Mouse (Mus musculus): ENCODE results near the gene Tubg1. TPM values are rescaled to one million over a fixed set of nuclear protein-coding genes. Genes with fewer than 3 reads are reported as not detected.
"Not testable (repeated sequence)": the region's sequence is repeated elsewhere in the genome, so short reads cannot be mapped to it uniquely, and the experiment has no call there.

Tubg1 gene
- total and polyA plus RNA-seq, 2 experiments from 2014 or later = 39.4 to 47.4 TPM

DNA sequence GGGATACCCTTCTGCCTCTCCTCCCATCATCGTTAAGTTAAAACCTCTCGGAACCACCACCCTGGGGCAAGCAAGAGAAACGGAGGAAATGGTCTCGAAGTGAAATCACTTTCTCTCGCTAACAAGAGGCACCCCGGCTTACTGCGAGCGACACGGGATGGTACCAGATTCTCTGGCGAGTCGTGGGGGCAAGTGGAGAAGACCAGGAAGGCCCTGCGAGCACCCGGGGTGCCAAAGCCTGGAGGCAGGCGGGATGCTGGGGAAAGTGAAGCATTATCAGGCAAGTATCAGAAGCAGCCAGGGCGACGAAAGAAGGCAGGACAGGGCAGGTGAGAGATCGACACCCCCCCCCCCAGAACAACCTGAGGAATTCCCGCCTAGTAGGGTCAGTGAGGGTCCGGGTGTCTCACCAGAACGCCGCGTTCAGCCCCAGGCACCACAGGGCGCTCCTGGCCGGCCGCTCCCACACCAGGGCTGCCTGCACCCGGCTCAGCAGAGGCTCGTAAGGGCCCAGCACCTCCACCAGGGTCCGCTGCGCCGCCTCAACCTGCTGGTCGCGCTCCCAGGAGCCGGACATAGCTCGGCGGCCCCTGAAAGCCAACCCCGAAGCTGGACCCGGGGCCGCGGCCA lies 492 bp upstream of the Tubg1 start:
- peak; percentile 73 for ATAC-seq (ENCODE audit: insufficient read depth, low read depth)
- under 1% methylated on average over 34 of the region's 39 CpGs for WGBS
- TF ChIP-seq CTCF (IDR thresholded peaks at IDR 0.05; ENCODE audit: low read depth) (peak; percentile 25), EP300 (IDR thresholded peaks at IDR 0.05; ENCODE audit: low read depth) (no peak)
- peak overlapping the region; percentile 84 for H3K4me2 ChIP-seq (ENCODE audit: low read depth, low read length)
- peak overlapping the region; percentile 88 for H3K9ac ChIP-seq (replicated peaks; ENCODE audit: low read depth, low read length)
- H3K36me3 ChIP-seq (replicated peaks; ENCODE audit: control insufficient read depth, insufficient read depth, low read length) = peaks cover 18% of the 10 kb centered on the region
- peak overlapping the region; percentile 89 for H3K27ac ChIP-seq (ENCODE audit: low read depth)
- H3K4me3 ChIP-seq (ENCODE audit: low read depth, low read length) = peak overlapping the region; percentile 74
- H3K9me3 ChIP-seq (replicated peaks; ENCODE audit: control insufficient read depth, low read length) = no peaks in the 10 kb centered on the region
- peaks cover 24% of the 10 kb centered on the region for H3K4me1 ChIP-seq (ENCODE audit: control insufficient read depth, insufficient read depth)
- no peaks in the 10 kb centered on the region for H3K27me3 ChIP-seq (ENCODE audit: control insufficient read depth, insufficient read depth, low read length)
- DNase-seq (ENCODE audit: low spot score) = no peak

DNA sequence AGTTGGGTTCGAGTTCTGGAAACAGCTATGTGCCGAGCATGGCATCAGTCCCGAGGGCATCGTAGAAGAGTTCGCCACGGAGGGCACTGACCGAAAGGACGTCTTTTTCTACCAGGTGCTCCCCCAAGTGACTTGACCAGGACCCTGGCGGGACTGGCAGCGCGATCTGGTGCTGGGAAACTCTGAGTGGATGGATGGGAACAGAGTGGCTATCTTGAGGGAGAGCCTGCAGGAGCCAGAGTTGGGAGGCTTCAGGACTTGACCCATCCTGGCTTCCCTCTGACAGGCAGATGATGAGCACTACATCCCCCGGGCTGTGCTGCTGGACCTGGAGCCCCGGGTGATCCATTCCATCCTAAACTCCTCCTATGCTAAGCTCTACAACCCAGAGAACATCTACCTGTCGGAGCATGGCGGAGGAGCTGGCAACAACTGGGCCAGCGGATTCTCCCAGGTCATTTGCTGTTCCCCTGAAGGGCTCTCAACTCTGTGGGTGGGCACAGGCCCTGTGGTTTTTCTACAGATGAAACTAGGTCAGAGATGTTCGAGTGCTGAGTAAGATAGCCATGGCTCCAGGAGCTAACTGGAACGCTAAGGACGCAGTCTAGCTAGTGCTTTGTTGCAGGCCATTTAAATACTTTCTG lies 929 bp downstream of the Tubg1 start:
- H3K4me2 ChIP-seq (ENCODE audit: low read depth, low read length) = peak overlapping the region; percentile 73
- H3K36me3 ChIP-seq (replicated peaks; ENCODE audit: control insufficient read depth, insufficient read depth, low read length) = peaks cover 24% of the 10 kb centered on the region
- no peak for ATAC-seq (ENCODE audit: insufficient read depth, low read depth)
- no peak for DNase-seq (ENCODE audit: low spot score)
- H3K4me1 ChIP-seq (ENCODE audit: control insufficient read depth, insufficient read depth) = peaks cover 24% of the 10 kb centered on the region
- peak overlapping the region; percentile 74 for H3K4me3 ChIP-seq (ENCODE audit: low read depth, low read length)
- no peak for TF ChIP-seq CTCF (IDR thresholded peaks at IDR 0.05; ENCODE audit: low read depth)
- no peak for TF ChIP-seq EP300 (IDR thresholded peaks at IDR 0.05; ENCODE audit: low read depth)
- H3K27me3 ChIP-seq (ENCODE audit: control insufficient read depth, insufficient read depth, low read length) = no peaks in the 10 kb centered on the region
- H3K27ac ChIP-seq (ENCODE audit: low read depth) = peak overlapping the region; percentile 81
- peak overlapping the region; percentile 55 for H3K9ac ChIP-seq (replicated peaks; ENCODE audit: low read depth, low read length)
- H3K9me3 ChIP-seq (replicated peaks; ENCODE audit: control insufficient read depth, low read length) = no peaks in the 10 kb centered on the region
- 19% methylated on average over 19 of the region's 19 CpGs for WGBS

DNA sequence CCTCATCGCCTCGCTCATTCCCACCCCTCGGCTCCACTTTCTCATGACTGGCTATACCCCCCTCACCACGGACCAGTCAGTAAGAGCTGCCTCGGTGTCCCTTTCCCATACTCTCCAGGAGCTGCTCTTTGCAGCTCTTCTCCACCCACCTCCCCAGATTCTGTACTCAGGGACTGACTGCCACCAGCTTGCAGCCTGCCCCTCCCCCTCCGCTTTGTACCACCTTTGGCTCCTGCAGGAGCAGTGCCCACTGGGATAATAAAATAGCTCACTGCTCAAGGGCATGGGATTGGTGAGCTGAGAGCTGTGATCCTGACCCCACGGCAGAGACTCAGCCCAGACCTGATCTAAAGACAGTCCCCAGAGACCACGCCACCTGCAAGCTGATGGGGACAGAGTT lies 4.8 kb downstream of the Tubg1 start:
- WGBS = 95% methylated on average over 8 of the region's 8 CpGs
- not testable (repeated sequence) for H3K4me3 ChIP-seq (ENCODE audit: low read depth, low read length); ATAC-seq (ENCODE audit: insufficient read depth, low read depth); DNase-seq (ENCODE audit: low spot score); H3K4me1 ChIP-seq (ENCODE audit: control insufficient read depth, insufficient read depth); H3K27me3 ChIP-seq (ENCODE audit: control insufficient read depth, insufficient read depth, low read length); H3K9ac ChIP-seq (replicated peaks; ENCODE audit: low read depth, low read length); H3K9me3 ChIP-seq (replicated peaks; ENCODE audit: control insufficient read depth, low read length); H3K27ac ChIP-seq (ENCODE audit: low read depth); H3K4me2 ChIP-seq (ENCODE audit: low read depth, low read length)
- H3K36me3 ChIP-seq (replicated peaks; ENCODE audit: control insufficient read depth, insufficient read depth, low read length) = peaks cover 36% of the 10 kb centered on the region

DNA sequence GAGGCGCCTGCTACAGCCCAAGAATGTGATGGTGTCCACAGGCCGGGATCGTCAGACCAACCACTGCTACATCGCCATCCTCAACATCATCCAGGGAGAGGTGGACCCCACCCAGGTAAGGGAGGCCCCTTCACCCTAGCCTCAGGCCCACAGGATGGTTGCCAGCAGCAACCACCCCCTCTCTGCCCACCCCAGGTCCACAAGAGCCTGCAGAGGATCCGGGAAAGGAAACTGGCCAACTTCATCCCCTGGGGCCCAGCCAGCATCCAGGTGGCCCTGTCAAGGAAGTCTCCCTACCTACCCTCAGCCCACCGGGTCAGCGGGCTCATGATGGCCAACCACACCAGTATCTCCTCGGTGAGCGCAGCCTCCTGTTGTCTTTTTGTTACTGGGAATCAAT lies 5.3 kb downstream of the Tubg1 start:
- H3K27me3 ChIP-seq (ENCODE audit: control insufficient read depth, insufficient read depth, low read length); H3K4me2 ChIP-seq (ENCODE audit: low read depth, low read length); H3K9ac ChIP-seq (replicated peaks; ENCODE audit: low read depth, low read length); H3K4me1 ChIP-seq (ENCODE audit: control insufficient read depth, insufficient read depth); DNase-seq (ENCODE audit: low spot score); H3K27ac ChIP-seq (ENCODE audit: low read depth); H3K4me3 ChIP-seq (ENCODE audit: low read depth, low read length); H3K9me3 ChIP-seq (replicated peaks; ENCODE audit: control insufficient read depth, low read length); ATAC-seq (ENCODE audit: insufficient read depth, low read depth): not testable (repeated sequence)
- WGBS = 90% methylated on average over 7 of the region's 9 CpGs
- H3K36me3 ChIP-seq (replicated peaks; ENCODE audit: control insufficient read depth, insufficient read depth, low read length) = peaks cover 36% of the 10 kb centered on the region

DNA sequence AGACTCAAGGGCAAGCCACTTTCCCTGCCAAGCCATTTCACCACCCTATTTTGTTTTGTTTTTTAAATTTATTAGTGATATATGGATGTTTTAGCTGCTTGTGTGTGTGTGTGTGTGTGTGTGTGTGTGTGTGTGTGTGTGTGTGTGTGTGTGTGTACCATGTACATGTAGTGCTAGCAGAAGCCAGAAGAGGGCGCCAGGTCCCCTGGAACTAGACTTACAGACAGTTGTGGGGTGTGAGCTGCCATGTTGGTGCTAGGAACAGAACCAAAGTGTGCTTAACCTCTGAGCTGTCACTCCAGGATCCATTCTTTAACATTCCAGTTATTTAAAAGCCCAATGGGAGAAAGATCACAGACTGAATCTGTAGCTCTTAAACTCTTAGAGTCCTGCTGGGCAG lies 7.3 kb downstream of the Tubg1 start:
- DNase-seq (ENCODE audit: low spot score) (no peak), ATAC-seq (ENCODE audit: insufficient read depth, low read depth) (no peak)
- TF ChIP-seq CTCF (IDR thresholded peaks at IDR 0.05; ENCODE audit: low read depth) = no peak
- TF ChIP-seq EP300 (IDR thresholded peaks at IDR 0.05; ENCODE audit: low read depth) = no peak

More for the DNA sequence above, 7.3 kb downstream of the Tubg1 start:
- Histone ChIP-seq H3K27ac (ENCODE audit: low read depth) (no peak overlapping the region), H3K4me3 (ENCODE audit: low read depth, low read length) (no peak overlapping the region), H3K4me2 (ENCODE audit: low read depth, low read length) (no peak overlapping the region), H3K4me1 (ENCODE audit: control insufficient read depth, insufficient read depth) (peaks cover 8% of the 10 kb centered on the region; the same call in 1 of the 2 replicates), H3K9me3 (replicated peaks; ENCODE audit: control insufficient read depth, low read length) (no peaks in the 10 kb centered on the region), H3K27me3 (ENCODE audit: control insufficient read depth, insufficient read depth, low read length) (no peaks in the 10 kb centered on the region), H3K9ac (replicated peaks; ENCODE audit: low read depth, low read length) (no peak overlapping the region), H3K36me3 (replicated peaks; ENCODE audit: control insufficient read depth, insufficient read depth, low read length) (peaks cover 36% of the 10 kb centered on the region)
- 61% methylated on average over 1 of the region's 1 CpGs for WGBS

All from heart, postnatal 0 days (tissue).